Comparison of ENCODE assay signal across 8 mouse cellular contexts in genomic region chr6:94698509-94699172, GRCm38 (mm10). TPM values are rescaled to one million over a fixed set of nuclear protein-coding genes. Genes with fewer than 3 reads are reported as not detected.
DNase-seq lines count a peak whose midpoint lies in the region; ATAC-seq lines count a peak whose summit lies in the region.

No protein-coding gene starts in this region.

- 2% methylated on average over 11 of the region's 11 CpGs for WGBS in neural tube, embryonic 11.5 days
- 1% methylated on average over 11 of the region's 11 CpGs for WGBS in forebrain, embryonic 13.5 days
- 3% methylated on average over 11 of the region's 11 CpGs for WGBS in limb, embryonic 11.5 days
- WGBS in stomach, embryonic 14.5 days = 4% methylated on average over 11 of the region's 11 CpGs

- H3K27ac ChIP-seq in neural tube, embryonic 11.5 days (ENCODE audit: low read depth, low read length) = no peak overlapping the region
- peak overlapping the region; percentile 87; the same call in 1 of the 2 replicates for H3K27ac ChIP-seq in forebrain, embryonic 13.5 days
- peak overlapping the region; percentile 80; the same call in 1 of the 2 replicates for H3K27ac ChIP-seq in limb, embryonic 11.5 days (replicated peaks; ENCODE audit: low read depth, low read length)
- H3K27ac ChIP-seq in stomach, embryonic 14.5 days (ENCODE audit: low read length) = peak overlapping the region; percentile 95; the same call in 1 of the 2 replicates

- DNase-seq in neural tube, embryonic 11.5 days (ENCODE audit: low spot score) = no peak
- no peak for DNase-seq in neural tube, embryonic 10.5 days (ENCODE audit: extremely low spot score, low spot score)
- DNase-seq in limb, embryonic 11.5 days (ENCODE audit: low spot score) = no peak
- no peak for DNase-seq in thymus, postnatal 10 days (ENCODE audit: low spot score in 2 of 2)
- DNase-seq in spleen, postnatal 36 days (ENCODE audit: low spot score in 2 of 2) = no peak
- DNase-seq in T-cell, adult 2 months (ENCODE audit: low spot score) = no peak

- H3K27me3 ChIP-seq in neural tube, embryonic 11.5 days (ENCODE audit: control insufficient read depth, insufficient read depth, low read length) = no peaks in the 10 kb centered on the region
- H3K27me3 ChIP-seq in forebrain, embryonic 13.5 days = 0 out of 2 replicates have a peak, but pooled peaks cover 3% of the 10 kb centered on the region
- H3K27me3 ChIP-seq in limb, embryonic 11.5 days (ENCODE audit: control insufficient read depth, insufficient read depth, low read length) = no peaks in the 10 kb centered on the region
- no peaks in the 10 kb centered on the region for H3K27me3 ChIP-seq in stomach, embryonic 14.5 days (ENCODE audit: control insufficient read depth, insufficient read depth, low read length)

- H3K9me3 ChIP-seq in neural tube, embryonic 11.5 days (ENCODE audit: control insufficient read depth, low read length) = no peaks in the 10 kb centered on the region
- no peaks in the 10 kb centered on the region for H3K9me3 ChIP-seq in forebrain, embryonic 13.5 days (replicated peaks)
- no peaks in the 10 kb centered on the region for H3K9me3 ChIP-seq in limb, embryonic 11.5 days (ENCODE audit: control insufficient read depth, low read length)
- no peaks in the 10 kb centered on the region for H3K9me3 ChIP-seq in stomach, embryonic 14.5 days (ENCODE audit: control insufficient read depth, low read depth, low read length)

- no peak for ATAC-seq in neural tube, embryonic 11.5 days (ENCODE audit: insufficient read depth, low FRiP score, low TSS enrichment)
- ATAC-seq in forebrain, embryonic 13.5 days = no peak
- no peak for ATAC-seq in limb, embryonic 11.5 days (ENCODE audit: insufficient number of reproducible peaks, low FRiP score, low TSS enrichment, low read depth)
- no peak for ATAC-seq in stomach, embryonic 14.5 days (ENCODE audit: insufficient number of reproducible peaks, insufficient read depth, low FRiP score, low read depth)

- H3K4me3 ChIP-seq in neural tube, embryonic 11.5 days (ENCODE audit: low read depth, low read length) = peak overlapping the region; percentile 97
- peak overlapping the region; percentile 97 for H3K4me3 ChIP-seq in forebrain, embryonic 13.5 days
- peak overlapping the region; percentile 94 for H3K4me3 ChIP-seq in limb, embryonic 11.5 days (ENCODE audit: low read depth, low read length)
- H3K4me3 ChIP-seq in stomach, embryonic 14.5 days (ENCODE audit: low read depth, low read length) = peak overlapping the region; percentile 97

- peak overlapping the region; percentile 90 for H3K9ac ChIP-seq in neural tube, embryonic 11.5 days (ENCODE audit: low read length)
- peak overlapping the region; percentile 96 for H3K9ac ChIP-seq in forebrain, embryonic 13.5 days
- H3K9ac ChIP-seq in limb, embryonic 11.5 days (ENCODE audit: low read length) = peak overlapping the region; percentile 93
- H3K9ac ChIP-seq in stomach, embryonic 14.5 days (replicated peaks; ENCODE audit: low read depth, low read length) = peak overlapping the region; percentile 98

- H3K4me2 ChIP-seq in neural tube, embryonic 11.5 days (ENCODE audit: low read depth) = peak overlapping the region; percentile 61
- peak overlapping the region; percentile 96 for H3K4me2 ChIP-seq in forebrain, embryonic 13.5 days
- H3K4me2 ChIP-seq in limb, embryonic 11.5 days (ENCODE audit: low read depth, severe bottlenecking) = peak overlapping the region; percentile 94
- peak overlapping the region; percentile 62 for H3K4me2 ChIP-seq in stomach, embryonic 14.5 days (replicated peaks; ENCODE audit: low read depth, low read length)

- H3K36me3 ChIP-seq in neural tube, embryonic 11.5 days (ENCODE audit: control insufficient read depth, insufficient read depth, low read length) = no peaks in the 10 kb centered on the region
- no peaks in the 10 kb centered on the region for H3K36me3 ChIP-seq in forebrain, embryonic 13.5 days (ENCODE audit: poor library complexity, severe bottlenecking)
- no peaks in the 10 kb centered on the region for H3K36me3 ChIP-seq in limb, embryonic 11.5 days (ENCODE audit: control insufficient read depth, insufficient read depth, low read length)
- no peaks in the 10 kb centered on the region for H3K36me3 ChIP-seq in stomach, embryonic 14.5 days (ENCODE audit: control insufficient read depth, insufficient read depth, low read length)

- H3K4me1 ChIP-seq in neural tube, embryonic 11.5 days (ENCODE audit: control insufficient read depth, insufficient read depth, low read length) = peaks cover 47% of the 10 kb centered on the region
- peaks cover 66% of the 10 kb centered on the region for H3K4me1 ChIP-seq in forebrain, embryonic 13.5 days
- H3K4me1 ChIP-seq in limb, embryonic 11.5 days (ENCODE audit: control insufficient read depth, insufficient read depth, low read length) = peaks cover 27% of the 10 kb centered on the region
- H3K4me1 ChIP-seq in stomach, embryonic 14.5 days (ENCODE audit: control insufficient read depth, insufficient read depth, low read length) = peaks cover 25% of the 10 kb centered on the region

RNA-seq across cellular contexts. Expression of gene Lrig1, which starts 1.3 kb away (rescaled TPM):
- 29.6 and 31.2 TPM in 2 replicates for polyA plus RNA-seq in neural tube, embryonic 11.5 days (2014; fragmentation: Nextera tagmentation; extraction: Ambion mirVana)
- 6.4 and 7.6 TPM in 2 replicates for polyA plus RNA-seq in forebrain, embryonic 13.5 days (2015; fragmentation: Nextera tagmentation; extraction: Ambion mirVana)
- 21.8 and 23.5 TPM in 2 replicates for polyA plus RNA-seq in limb, embryonic 11.5 days (2014; fragmentation: Nextera tagmentation; extraction: Ambion mirVana)
- polyA plus RNA-seq in stomach, embryonic 14.5 days (2014; fragmentation: Nextera tagmentation; extraction: Ambion mirVana) = 49.3 and 51.7 TPM in 2 replicates
